ENCODE assay signal across 12 mouse cellular contexts in the genomic region with DNA sequence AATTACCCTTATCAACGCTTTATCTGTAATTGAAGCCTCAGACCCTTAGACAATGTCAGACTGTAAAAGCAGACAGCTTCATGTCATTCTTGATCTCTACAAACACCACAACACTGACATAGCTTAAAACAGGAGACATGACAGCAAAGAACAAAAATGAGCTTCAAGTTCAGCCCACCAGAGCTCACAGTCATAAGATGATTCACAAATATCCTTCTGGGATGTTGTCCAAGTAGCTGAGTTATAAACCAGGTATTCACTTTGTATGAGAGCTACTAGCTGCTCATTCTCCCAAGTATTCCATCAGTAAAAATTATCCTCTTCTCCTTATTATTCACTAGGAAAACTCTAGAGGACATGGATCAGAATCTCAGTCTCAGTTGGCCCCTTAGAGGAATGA.
"Had no signal": no experiment of that assay in that cellular context is flagged by ENCODE, and none has a peak within 500 bp of the region (broad histone marks: within the 10 kb centered on the region; RNA-seq: fewer than 3 reads in every experiment).

No protein-coding gene starts in this region.

- DNase-seq: lung, embryonic 14.5 days; lung, postnatal 10 days; lung, postnatal 4 days; midbrain, embryonic 14.5 days; retina, postnatal 1 day; right cerebral cortex, adult 18-20 months; right cerebral cortex, postnatal 25 days; right cerebral cortex, postnatal 4 days; spleen, adult 18-20 months; thymus, adult 18-20 months; thymus, postnatal 14 days; thymus, postnatal 36 days had no signal
